Mouse (Mus musculus) megakaryocyte-erythroid progenitor cell, adult 5-6 weeks (primary cell): ENCODE results near the gene Ugt1a8. TPM values are rescaled to one million over a fixed set of nuclear protein-coding genes. Genes with fewer than 3 reads are reported as not detected.
A peak's percentile ranks its signal among the peaks of the same experiment; 100 is the strongest.

Experiments used
- ATAC-seq: replicated peaks from 2 replicates; pipeline ENCODE4 v1.8.0; 2016; ENCODE audit warnings: mild to moderate bottlenecking, inconsistent platforms; ENCODE audit not compliant: severe bottlenecking, poor library complexity, low FRiP score, low TSS enrichment
- total RNA-seq, 2 experiments: library from RNA; stranded (forward) in 1 of 2; stranded (reverse) in 1 of 2; fragments of 200-1000, 215-1000 nt in 1 of 2; fragments of >200 nt in 1 of 2; fragmentation: Nextera tagmentation in 1 of 2; gene quantifications; 2 replicates each; pipeline ENCODE4 v1.2.3; 2014 to 2017

Gene Ugt1a8
- total RNA-seq, 2 experiments from 2014 or later = not detected

DNA sequence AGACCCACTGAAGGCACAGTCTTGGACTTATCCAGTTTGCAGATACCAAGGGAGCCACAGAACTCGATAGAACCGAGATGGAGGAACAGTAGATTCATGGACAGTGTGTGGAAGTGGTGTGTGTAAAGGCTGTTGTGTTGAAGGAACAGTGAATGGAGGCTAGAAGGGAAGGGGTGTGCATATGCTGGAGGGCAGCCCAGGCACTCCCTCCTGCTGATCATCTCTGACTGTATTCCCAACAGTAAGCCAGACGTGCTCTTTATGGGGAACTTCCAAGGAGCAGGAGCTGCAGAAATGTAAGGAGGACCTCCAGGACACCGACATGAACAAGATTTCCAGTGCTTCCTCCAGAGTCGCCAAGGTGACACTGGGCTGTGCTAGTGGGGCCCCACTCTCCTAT is 162.4 kb downstream of the Ugt1a8 start:
- ATAC-seq = no peak

DNA sequence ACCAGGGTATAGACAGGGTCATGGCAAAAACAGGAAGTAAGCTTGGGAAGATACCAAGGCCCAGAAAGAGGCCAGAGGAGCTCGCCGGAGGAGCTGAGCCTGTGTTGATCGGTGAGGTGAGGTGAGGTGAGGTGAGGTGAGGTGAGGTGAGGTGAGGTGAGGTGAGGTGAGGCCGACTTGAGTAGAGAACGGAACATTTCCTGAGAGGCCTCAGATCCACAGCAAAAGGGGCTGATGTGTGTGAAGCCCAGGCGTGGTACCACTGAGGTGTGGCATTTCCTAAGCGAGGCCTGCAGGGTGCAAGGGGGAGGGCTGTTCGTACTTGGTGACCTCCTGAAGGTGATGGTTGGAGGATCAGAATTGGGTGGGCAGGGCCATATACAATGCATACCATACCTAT is 165.5 kb downstream of the Ugt1a8 start:
- ATAC-seq = no peak

- ATAC-seq = peak; percentile 6
These were observed 165.9 kb downstream of the Ugt1a8 start for GRCm38 (mm10) chr1:88253540-88253939.

GRCm38 (mm10) chr1:88254793-88255465 is 167.3 kb downstream of the Ugt1a8 start:
- no peak for ATAC-seq

GRCm38 (mm10) chr1:88255466-88255857 is 167.8 kb downstream of the Ugt1a8 start:
- no peak for ATAC-seq

- ATAC-seq = no peak
These were observed 168.6 kb downstream of the Ugt1a8 start for GRCm38 (mm10) chr1:88255989-88256754.

DNA sequence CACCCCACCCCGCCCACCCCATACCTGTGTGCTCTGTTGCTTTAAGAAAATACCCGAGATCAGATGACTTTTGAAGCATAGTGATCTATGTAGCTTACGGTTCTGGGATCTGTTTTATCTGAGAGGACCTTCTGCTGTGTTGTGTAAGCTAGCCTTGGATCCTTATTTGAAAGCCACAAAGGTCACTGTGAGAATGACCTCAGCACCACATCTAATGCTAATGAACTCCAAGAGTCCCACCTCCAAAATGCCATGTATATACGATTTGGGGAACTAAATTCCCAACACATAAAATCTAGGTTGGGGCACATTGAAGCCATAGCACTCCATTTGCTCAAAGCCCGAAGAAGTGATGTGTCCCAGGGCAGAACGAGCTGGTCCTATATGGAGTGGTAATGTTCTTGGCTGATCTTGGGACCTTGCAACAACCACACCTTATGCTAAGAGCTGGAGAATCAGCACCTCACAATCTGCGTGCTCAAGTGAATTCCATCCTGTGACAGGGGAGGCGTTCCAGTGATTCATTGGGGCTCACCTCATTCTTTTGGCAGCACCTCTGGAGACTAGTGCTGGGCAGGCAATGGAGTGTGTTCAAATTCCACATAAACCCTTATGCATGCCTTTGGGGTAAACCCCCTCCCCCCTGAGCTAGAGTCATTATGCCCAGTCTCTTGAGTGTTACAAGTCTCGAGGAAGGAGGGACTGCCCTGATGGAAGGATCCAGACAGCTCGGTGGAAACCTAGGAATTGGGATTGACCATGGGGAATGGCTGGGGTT is 169.5 kb downstream of the Ugt1a8 start:
- no peak for ATAC-seq

DNA sequence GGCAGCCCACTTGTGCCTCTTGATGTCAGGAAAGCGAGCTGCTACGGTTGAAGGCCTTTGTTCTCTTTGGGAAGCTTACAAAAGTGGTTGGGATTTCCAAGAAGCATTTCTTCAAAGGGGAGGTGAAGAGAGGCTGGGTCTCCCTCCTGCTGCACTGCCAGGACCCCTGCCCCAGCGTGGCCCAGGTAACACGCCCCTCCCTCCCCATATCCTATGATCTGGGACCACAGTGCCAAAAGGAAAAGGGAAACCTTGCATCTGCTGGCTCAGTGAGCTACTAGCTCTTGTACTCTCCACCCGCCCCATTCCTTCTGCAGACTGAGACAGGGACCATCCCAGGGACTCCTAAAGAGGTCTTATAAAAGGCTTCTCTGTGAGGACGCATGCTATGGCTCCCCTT is 170.1 kb downstream of the Ugt1a8 start:
- ATAC-seq = no peak

DNA sequence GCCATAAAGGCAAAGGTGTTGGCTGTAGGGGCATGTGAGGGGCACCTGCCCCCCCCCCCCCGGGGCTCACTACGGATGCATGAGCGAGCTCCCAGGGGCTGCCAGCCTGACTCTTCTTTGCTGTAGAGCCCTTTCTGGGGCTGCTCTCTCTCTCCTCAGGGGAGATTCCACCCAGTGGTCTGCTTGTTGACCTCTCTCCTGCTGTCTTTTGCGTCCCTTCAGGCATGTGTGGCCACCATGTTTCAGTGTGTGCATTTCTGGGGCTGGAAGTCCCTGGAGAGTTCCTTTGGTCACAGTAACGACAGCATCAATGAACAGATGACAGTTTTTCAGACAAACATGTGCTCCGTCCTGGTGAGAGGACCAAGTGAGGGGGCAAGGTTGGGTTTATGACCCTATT is 170.7 kb downstream of the Ugt1a8 start:
- no peak for ATAC-seq

DNA sequence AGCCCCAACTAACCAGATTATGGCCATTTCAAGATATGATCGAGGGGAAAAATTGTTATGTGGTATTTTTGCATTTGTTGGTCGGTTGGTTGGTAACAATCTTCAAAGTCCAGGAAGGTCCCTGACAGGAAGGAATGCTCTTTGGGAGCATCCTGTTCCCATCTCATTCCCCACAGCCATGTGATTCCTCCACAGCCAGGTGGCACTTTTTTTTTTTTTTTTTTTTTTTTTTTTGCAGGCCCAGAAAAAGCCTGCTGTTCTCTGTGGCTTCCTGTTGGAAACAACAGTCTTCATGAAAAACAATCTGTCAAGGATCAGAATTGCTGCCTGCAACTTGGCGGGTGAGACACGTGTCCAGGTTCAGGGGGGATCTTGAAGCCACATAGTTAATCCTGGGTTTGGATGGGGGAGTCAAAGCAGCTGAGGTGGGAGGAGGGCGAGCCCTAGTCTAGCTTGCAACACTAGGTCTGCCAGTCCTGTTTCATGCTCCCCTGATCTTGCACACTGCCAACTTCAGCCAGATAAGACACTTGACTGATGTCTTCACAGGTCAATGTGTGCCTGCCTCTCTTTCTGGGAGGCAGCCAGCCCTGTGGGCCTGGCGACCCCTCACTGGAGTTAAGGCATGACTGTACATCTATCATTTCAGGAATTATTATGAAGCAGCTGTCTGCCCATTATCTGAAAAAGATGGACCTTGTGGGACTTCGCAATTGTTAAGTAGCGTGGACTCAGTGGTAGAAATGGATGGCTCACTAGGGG is 171.4 kb downstream of the Ugt1a8 start:
- peak; percentile 19 for ATAC-seq

DNA sequence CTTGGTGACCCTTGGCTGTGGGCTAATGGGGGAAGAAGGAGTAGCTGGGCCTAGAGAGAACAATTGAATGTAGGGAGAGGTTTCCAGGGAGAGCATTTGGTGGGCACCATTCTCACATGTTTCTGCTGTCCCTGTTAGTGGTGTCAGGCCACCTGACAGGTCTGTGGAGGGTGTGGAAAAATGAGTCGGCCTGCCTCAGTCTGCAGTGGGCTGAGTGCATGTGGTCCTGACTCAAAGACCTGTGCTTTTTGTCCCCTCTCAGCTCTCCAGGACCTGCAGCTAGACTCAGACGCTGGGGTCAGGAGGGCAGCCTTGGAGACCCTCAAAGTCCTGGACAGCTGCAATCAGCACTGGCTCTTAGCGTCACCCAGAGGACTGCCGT is 172.0 kb downstream of the Ugt1a8 start:
- ATAC-seq = peak; percentile 1

GRCm38 (mm10) chr1:88260114-88260513 is 172.5 kb downstream of the Ugt1a8 start:
- ATAC-seq = 0 out of 2 replicates have a peak, but pooled peaks have one; percentile 0

GRCm38 (mm10) chr1:88260604-88261377 is 173.2 kb downstream of the Ugt1a8 start:
- peak; percentile 0 for ATAC-seq

DNA sequence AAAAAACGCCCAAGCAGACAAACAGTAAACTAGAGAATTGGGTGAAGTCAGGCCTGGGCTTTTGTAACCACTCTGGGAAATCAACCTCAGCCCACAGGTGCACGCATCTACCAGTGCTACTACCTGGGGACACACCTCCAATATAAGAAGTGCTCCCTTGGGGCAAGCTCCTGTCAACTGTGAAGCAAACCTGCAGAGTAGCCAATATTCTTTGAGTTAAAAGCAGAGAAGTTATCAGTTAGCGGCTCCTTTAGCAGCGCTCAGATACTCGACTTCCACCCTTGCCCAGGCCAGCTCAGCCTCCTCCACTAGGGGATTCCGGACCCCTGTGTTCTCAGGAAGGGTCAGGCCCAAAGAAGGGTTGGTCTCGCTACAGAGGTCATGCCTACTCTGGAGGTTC is 174.1 kb downstream of the Ugt1a8 start:
- ATAC-seq = peak; percentile 3

DNA sequence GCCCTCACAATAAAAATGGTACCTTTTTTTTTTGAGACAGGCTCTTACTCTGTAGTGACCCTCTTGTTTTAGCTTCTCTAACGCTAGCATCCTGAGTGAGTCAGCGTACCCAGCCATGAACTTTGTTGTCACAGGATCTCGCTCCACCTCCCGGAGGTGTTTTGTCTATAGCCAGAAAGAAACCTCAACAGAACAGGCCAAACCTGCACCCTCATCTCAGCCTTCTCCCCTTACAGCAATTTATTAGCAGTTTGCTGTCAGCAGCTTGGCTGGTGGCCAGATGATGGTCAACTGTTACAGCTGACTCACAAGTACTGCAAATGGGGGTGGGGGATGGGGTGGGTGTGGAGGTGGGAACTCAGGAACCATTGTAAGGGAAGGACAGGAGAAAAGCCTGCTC is 174.6 kb downstream of the Ugt1a8 start:
- ATAC-seq = no peak

DNA sequence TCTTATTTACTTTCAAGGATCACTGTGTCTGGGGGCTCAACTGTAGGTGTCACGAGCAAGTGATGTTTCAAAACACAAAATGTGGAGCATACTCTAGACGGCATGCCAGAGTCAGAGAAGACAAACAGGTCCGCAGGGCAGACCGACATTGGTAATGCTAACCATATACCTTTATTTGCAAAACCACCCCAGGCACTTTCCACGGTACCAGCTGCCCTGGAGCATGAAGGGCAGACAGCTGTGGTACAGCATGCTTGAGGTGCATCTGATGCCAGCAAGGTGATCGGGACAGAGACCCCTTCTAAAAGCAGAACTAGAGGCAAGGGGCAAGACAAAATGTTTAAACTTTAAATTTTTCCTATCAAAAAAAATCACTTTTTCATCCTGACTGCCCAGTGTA is 175.3 kb downstream of the Ugt1a8 start:
- ATAC-seq = no peak

DNA sequence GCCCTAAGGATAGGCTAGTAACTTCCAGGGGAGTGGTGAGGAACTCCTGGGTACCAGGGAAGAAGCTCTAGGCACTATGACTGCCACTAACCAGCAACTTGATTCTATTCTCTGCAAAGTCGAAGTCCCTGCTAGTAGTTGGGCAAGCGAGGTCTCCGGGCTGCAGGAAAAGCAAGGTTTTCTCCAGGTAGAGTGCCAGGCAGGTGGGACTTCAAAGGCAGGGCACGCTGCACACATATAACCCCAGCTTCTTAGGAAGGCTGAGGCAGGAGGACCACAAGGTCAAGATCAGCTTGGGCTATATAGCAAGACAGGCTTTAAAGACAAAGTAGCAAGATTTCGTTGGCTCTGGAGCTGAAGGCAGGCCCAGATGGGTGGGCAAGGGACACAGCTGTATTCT is 176.2 kb downstream of the Ugt1a8 start:
- ATAC-seq = no peak

- ATAC-seq = no peak
These were observed 176.7 kb downstream of the Ugt1a8 start for GRCm38 (mm10) chr1:88264237-88264868.

GRCm38 (mm10) chr1:88264869-88265240 is 177.2 kb downstream of the Ugt1a8 start:
- ATAC-seq = no peak
